In genomic region chr13:114432491-114432890, GRCm38 (mm10) we compare ENCODE assay signal across 17 mouse cellular contexts. TPM values are rescaled to one million over a fixed set of nuclear protein-coding genes. Genes with fewer than 3 reads are reported as not detected.
DNase-seq lines count a peak whose midpoint lies in the region; TF ChIP-seq lines count a peak whose summit lies in the region.
"Had no signal": no experiment of that assay in that cellular context is flagged by ENCODE, and none has a peak within 500 bp of the region (broad histone marks: within the 10 kb centered on the region; RNA-seq: fewer than 3 reads in every experiment).

No protein-coding gene starts in this region.

- TF ChIP-seq EP300 in heart, adult 2 months (IDR thresholded peaks at IDR 0.05; ENCODE audit: insufficient read depth, low read depth, low read length), result no peak

- H3K36me3 ChIP-seq in heart, adult 2 months (ENCODE audit: control insufficient read depth, insufficient read depth, low read length), result no peaks in the 10 kb centered on the region
- H3K36me3 ChIP-seq: embryonic facial prominence, embryonic 13.5 days; heart, embryonic 13.5 days; hindbrain, embryonic 12.5 days had no signal

- H3K4me3 ChIP-seq in heart, adult 2 months, result no peak overlapping the region
- H3K4me3 ChIP-seq: embryonic facial prominence, embryonic 13.5 days; forebrain, embryonic 13.5 days; gastrocnemius, adult 2 months; heart, embryonic 13.5 days; hindbrain, embryonic 12.5 days had no signal

- WGBS in heart, adult 2 months, result 52% methylated on average over 5 of the region's 5 CpGs

- TF ChIP-seq POLR2A in heart, adult 2 months (IDR thresholded peaks at IDR 0.05; ENCODE audit: insufficient read depth, low read depth, low read length), result no peak

- no peak overlapping the region for H3K9ac ChIP-seq in heart, adult 2 months (ENCODE audit: low read depth, low read length)
- H3K9ac ChIP-seq: embryonic facial prominence, embryonic 13.5 days; forebrain, embryonic 13.5 days; heart, embryonic 13.5 days; hindbrain, embryonic 12.5 days had no signal

- peak; percentile 13 to 28 for DNase-seq in cerebellum, postnatal 14 days
- no peak for DNase-seq in cerebellum, adult 9-11 months
- DNase-seq in heart, postnatal 10 days, result peak; percentile 47 to 50
- DNase-seq in heart, adult 2 months, result no peak
- peak; percentile 49 for DNase-seq in Muller cell, postnatal 12 days (ENCODE audit: inconsistent ontology term)
- peak; percentile 16 for DNase-seq in adipocyte (ENCODE audit: low spot score)
- DNase-seq in layer of hippocampus, adult 8-10 months (ENCODE audit: low spot score in 2 of 2), result no peak
- DNase-seq: cerebellum, adult 2 months; cerebellum, postnatal 36 days; gastrocnemius, adult 2 months; gastrocnemius, postnatal 25 days; kidney, adult 8-10 months had no signal

- H3K4me1 ChIP-seq in heart, adult 2 months (ENCODE audit: control insufficient read depth, insufficient read depth, low read length), result no peaks in the 10 kb centered on the region
- H3K4me1 ChIP-seq: embryonic facial prominence, embryonic 13.5 days; forebrain, embryonic 13.5 days; heart, embryonic 13.5 days; hindbrain, embryonic 12.5 days had no signal

- no peaks in the 10 kb centered on the region for H3K79me2 ChIP-seq in heart, adult 2 months (replicated peaks; ENCODE audit: control insufficient read depth, insufficient read depth, low read length)

- H3K27me3 ChIP-seq in heart, adult 2 months (ENCODE audit: control insufficient read depth, insufficient read depth, low read length), result no peaks in the 10 kb centered on the region
- H3K27me3 ChIP-seq: embryonic facial prominence, embryonic 13.5 days; forebrain, embryonic 13.5 days; heart, embryonic 13.5 days; hindbrain, embryonic 12.5 days had no signal

- H3K27ac ChIP-seq in heart, adult 2 months, result no peak overlapping the region
- H3K27ac ChIP-seq: embryonic facial prominence, embryonic 13.5 days; forebrain, embryonic 13.5 days; gastrocnemius, adult 2 months; heart, embryonic 13.5 days; hindbrain, embryonic 12.5 days had no signal

- intact Hi-C loops in heart, postnatal 10 days (cut with DNase I), result no loop called here
- intact Hi-C loops in heart, adult 2 months (cut with DNase I), result no loop called here

- TF ChIP-seq CTCF in heart, adult 2 months (IDR thresholded peaks at IDR 0.05), result no peak

RNA-seq across cellular contexts. Expression of gene Fst, which starts 26.3 kb away (rescaled TPM):
- total RNA-seq in heart, postnatal 10 days (2021), result 1 to 10 TPM; 1.0 to 1.2 TPM
- 1 to 10 TPM in 1 of 2 experiments, under 1 TPM in 1; 0.63 to 1.3 TPM for total RNA-seq in heart, adult 2 months (2021)
- polyA plus RNA-seq in heart, adult 2 months (2012; rRNA removed), result 0.50 and 1.2 TPM in 2 replicates
- total RNA-seq in layer of hippocampus, adult 8-10 months (2022), result 1 to 10 TPM; 2.1 to 4.5 (median 3.6) TPM
- total RNA-seq: granulocyte monocyte progenitor cell, adult 5-6 weeks had no signal

RNA-seq across cellular contexts. Expression of gene Ndufs4, which starts 44.4 kb away (rescaled TPM):
- total RNA-seq in heart, postnatal 10 days (2021), result 100 to 1,000 TPM; 480 to 483 TPM
- total RNA-seq in heart, adult 2 months (2021), result 100 to 1,000 TPM; 493 to 588 TPM
- polyA plus RNA-seq in heart, adult 2 months (2012; rRNA removed), result 173 and 185 TPM in 2 replicates
- 100 to 1,000 TPM; 126 to 143 (median 141) TPM for total RNA-seq in layer of hippocampus, adult 8-10 months (2022)

Comparison
In these comparisons a context has a peak if more than half of its experiments do, and no peak if none do; other contexts are left out.
1. DNase-seq: peak in cerebellum, postnatal 14 days (2 of 2), heart, postnatal 10 days (2 of 2), Muller cell, postnatal 12 days (single experiment) and adipocyte (single experiment); none in cerebellum, adult 9-11 months (single experiment), heart, adult 2 months (0 of 2) and layer of hippocampus, adult 8-10 months (0 of 2).